Mouse (Mus musculus): ENCODE measurements at regions not wholly inside any gene's neighbourhood (a gene's known extent, or its start where the extent isn't known, plus 50 kb on each side); places are given as distances from the start of the nearest gene placed in this dataset.

DNA sequence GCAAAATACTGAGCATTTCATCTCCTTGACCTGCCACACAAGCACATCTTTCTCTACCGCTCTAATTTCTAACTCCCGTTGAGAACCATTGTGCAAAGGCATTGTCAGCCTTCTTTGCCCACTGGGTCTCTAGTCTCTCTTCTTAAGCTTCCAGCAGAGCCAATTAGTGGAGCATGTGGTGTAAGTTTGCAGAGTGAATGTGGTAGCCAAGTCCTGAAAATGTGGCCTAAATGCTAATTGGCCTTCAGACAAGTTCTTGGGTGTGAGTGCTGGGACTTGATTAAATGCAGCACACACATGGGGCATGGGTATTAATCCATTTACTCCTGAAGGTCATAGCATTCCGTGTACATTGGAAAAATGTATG lies 268.5 kb downstream of the Flrt2 start:
- TF ChIP-seq CTCF (IDR thresholded peaks at IDR 0.05; ENCODE audit: extremely low read depth, insufficient read length, insufficient replicate concordance, low read depth, low read length) (no peak), POLR2A (IDR thresholded peaks at IDR 0.05; ENCODE audit: low read depth, low read length) (no peak)

All from small intestine, adult 2 months (tissue).